Mouse (Mus musculus) telencephalon, adult 2 months (tissue): ENCODE measurements around the gene Snx1.

Experiments
- DNase-seq: peaks from one replicate; pipeline ENCODE4 v3.0.0-alpha.2; 2011; ENCODE audit warnings: low read depth, low spot score

Snx1 gene

DNA sequence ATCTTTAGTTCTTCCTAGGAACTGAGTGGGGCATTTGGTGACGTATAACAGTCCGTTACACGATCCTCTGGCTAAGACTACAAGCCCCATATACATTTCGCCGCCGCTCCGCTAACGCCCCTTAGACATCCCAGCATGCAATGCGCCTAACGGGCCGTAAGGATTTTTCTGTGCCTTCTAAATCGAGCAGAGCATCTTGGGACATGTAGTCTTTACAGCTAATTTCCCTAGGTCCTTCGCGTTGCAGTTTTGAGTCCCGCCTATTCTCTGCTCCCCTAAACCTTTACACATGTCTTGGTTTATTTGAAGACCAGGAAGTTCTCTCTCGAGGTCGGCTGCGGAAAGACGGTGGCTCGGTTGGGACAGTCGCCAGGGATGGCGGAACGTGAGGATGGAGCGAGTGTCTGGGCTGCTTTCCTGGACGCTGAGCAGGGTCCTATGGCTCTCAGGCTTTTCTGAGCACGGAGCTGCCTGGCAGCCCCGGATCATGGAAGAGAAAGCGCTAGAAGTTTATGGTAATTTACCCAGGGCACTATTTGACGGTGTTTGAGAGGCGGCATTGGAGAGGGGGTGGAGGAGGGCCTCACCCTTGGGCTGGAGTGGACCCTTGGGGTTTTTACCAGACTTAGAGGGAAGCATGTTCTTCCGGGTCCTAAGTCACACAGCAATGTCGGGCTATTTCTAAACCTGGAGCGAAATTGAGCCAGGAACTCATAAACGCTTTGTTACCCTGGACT is at the start of gene Snx1, which contains the start of gene Ciao2a:
Snx1 (minus strand) TSS at position 132 of the 737 bp plus-strand sequence.
Ciao2a (plus strand) TSS at position 156 of the 737 bp plus-strand sequence.
- peak; percentile 98 for DNase-seq

DNA sequence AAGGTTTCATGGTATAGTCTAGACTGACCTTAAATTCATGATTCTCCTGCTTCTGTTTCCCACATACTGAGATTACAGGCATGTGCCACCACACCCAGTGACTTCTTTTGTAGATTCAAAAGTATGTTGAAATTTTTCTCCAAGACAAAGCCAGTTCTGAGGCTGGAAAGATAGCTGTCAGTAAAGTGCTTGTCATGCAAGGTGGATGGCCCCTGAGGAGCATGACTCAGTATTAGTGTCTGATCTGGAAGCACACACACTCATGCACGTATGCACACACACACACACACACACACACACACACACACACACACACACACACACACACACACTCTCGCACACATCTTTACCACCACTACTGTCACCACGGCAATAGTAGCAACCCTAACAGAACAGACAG is 48.6 kb upstream of the Snx1 start:
- no peak for DNase-seq

DNA sequence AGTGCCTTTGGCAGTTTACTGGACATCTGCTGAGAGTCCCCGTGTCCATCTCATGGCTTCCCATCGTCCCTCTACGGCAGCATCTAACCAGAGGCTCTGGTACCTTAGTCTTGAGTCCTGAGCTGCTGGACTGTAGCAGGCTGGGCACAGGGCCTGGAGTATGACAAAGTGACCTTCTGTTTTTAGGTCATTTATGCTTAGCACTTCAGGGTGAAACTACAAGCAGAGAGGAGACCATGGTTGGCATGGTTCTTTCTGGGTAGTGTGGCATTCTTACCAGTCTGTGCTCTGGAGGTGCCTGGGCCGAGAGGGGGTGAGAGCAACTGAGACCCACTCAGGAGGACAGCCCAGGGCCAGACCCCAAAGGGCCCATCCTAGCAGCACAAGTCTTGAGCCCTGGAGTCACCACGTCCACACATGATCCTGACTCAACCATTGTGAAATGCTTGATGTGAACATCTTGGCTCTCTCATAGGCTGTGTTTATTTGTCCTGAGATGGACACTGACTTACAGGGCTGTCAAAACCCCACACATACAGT is 47.0 kb upstream of the Snx1 start:
- DNase-seq = no peak

DNA sequence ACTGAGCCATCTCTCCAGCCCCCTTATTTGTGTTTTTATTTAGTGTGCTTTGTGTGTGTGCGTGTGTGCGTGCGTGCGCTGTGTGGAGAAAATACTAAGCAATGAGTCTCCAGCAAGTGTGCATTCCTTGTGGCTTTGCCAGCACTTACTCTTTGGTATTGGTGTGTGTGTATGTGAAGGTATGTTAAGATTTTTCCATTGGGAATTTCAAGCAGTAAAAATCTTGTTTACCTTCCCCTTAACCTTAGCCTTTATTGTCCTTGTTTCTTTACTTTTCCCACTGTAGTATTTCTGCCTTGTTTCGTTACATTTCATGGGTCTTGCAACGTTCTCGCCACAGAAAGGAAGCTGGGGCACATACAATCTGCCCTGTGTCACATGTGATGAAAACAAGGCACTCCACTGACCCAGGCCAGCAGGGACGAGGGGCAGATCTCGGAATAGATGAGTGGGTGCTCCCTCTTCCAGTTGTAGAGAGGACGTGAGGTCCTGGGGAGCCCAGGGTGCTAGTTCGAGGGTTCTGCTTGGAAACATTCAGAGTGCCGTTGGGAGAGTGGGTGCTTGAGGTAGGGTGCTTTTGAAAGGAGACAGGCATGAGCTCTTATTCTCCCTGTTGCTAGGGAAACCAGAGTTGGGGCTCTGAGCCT is 45.0 kb upstream of the Snx1 start:
- no peak for DNase-seq

DNA sequence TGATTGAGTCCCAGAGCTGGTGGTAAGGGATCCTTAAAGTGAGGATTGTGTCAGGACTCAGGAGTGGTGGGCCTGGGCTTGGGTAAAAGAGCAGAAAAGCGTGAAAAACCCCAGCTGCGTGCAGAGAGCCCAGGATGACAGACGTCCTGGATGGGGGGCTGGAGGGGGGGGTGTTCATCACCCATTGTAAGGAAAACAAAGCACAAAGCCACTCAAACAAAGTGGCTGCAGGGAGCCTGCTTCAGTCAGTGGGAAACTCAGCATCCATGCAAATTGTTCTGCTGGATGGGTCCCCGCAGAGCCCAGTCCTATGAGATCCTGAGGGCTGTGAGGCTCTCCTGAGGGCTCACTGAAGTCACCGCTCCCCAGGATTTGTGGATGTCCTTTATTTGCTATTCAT is 44.1 kb upstream of the Snx1 start:
- peak; percentile 29 for DNase-seq

DNA sequence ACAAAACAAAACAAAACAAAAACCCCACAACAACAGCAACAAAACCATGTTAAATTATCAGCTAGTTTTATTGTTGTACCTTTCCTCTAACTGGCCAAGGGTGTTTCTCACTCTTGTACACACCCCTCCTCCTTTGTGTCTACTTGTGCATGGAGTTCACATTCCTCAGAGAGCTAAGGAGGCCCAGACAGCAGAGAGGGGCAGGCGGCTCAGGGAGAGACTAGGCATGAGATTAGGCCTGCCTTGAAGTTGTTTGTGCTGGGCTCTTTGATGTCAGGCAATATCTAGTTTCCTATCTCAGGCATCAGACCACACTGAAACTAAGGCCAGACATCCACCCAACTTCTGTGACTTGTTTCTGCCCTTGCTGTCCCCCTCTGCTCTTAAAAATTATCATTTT is 41.8 kb upstream of the Snx1 start:
- no peak for DNase-seq

DNA sequence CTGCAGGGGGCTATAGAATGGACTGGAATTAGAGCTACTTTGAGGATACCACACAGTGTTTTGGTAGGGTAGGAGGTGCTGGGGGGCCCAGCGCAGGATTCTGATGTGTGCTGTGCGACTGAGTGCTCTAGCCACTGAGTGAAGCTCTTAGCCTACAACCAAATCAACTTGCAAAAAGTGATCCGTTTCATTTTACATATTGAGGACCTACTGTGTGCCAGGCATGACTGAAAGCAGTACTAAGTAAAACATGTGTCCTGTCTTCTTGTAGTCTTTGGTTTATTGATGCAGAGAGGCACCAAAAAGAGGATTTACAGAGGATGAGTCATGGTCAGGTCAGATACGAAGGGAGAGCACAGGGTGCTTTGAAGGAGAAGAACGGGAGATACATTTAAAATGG is 40.8 kb upstream of the Snx1 start:
- DNase-seq = no peak

DNA sequence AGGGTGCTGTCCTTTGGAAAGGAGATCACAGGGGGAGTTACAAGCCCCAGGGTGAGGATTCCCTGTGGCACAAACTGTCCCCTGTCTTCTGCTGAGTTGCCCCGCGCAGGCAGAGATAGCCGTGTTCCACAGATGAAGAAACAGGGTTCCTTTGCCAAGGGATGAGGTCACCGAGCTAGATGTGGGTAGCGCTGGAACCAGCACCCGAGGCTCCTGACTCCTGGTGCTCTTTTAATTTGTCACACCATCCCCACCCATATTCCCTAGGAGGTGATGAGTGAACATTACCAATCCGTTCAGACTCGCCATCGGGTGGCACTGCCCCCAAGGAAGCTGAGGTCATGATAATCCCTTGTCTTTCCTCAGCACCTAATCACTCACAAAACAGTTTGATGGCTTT is 36.6 kb upstream of the Snx1 start:
- no peak for DNase-seq

DNA sequence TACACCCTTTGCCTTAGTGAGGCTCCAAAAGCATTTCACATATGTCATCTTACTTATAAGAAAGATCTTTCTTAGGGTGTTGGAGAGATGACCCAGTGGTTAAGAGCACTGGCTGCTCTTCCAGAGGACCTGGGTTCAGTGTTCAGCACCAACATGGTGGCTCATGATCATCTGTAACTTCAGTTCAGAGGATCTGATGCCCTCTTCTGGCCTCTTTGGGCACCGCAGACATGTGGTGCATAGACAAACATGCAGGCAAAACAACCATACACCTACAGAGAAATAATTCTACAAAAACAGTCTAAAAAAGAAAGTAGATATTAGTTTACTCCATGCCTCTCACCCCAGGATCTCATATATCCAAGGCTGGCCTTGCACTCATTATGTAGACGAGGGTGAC is 33.8 kb upstream of the Snx1 start:
- DNase-seq = no peak

DNA sequence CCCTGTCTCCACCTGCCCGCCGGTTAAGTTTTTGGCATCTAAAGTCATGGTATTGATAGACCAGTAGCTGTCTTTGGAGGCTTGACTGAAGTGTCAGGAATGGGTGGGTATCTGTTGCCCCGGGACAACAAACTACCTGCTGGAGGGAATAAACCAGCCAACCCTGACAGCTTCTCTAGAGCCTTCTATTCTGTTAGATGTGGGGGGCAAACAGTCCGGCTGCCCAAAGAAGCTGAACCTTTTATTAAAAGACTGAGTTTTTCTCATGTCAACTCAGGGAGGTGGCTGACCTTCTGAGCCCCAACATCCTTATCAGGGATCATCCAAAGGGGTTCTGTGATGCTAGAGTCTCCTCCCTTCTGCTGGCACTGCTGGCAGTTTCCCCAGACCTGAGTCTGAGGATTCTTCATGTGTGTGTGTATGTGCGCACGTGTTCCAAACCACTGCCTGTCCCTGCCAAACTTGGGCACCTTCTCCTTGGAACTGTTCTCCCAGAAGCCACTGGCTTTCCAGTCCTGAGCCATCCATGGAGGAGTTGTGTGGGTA is 32.6 kb upstream of the Snx1 start:
- no peak for DNase-seq

DNA sequence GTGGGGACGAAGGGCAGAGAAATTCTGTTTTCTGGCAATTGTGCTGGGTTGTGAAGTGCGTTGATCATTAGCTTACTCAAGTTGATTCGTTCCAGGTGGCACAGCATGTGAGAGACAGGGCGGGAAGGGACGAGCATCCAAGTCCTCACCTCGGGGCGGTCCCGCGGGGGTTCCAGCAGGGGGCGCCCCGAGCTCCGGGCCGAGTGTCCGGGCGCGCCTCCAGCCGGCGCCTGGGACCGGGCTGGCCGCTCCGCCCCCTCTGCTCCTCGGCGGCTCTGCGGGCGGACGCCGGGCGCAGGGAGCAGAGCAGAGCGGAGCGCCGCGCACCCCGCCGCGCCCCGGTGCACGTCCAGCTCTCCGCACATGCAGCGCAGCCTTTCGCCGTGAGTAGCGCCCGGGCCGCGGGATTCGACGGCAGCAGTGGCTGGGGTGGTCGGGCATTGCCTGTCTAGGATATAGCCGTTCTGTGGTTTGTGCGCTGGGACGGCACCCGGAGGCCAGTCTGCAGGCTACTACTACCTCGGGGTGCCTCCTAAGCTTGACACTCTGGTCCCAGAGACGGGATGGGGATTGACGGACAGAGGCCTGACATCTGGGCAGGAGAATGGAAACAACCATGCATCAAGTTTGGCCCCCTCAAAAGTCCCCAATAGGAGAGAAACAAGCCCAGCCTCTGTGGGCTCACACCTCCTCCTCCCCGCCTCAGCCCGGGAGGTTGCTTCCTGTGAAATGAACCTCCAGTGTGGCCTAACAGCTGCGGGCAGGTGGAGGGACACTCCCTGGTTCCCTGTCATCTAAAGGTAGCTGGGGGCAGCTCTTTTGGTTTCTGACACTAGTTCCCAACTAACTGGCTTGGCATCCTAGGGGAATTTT is 31.8 kb upstream of the Snx1 start, which contains the start of gene Dapk2:
Dapk2 (plus strand) TSS at position 266 of the 873 bp plus-strand sequence.
- DNase-seq = no peak

DNA sequence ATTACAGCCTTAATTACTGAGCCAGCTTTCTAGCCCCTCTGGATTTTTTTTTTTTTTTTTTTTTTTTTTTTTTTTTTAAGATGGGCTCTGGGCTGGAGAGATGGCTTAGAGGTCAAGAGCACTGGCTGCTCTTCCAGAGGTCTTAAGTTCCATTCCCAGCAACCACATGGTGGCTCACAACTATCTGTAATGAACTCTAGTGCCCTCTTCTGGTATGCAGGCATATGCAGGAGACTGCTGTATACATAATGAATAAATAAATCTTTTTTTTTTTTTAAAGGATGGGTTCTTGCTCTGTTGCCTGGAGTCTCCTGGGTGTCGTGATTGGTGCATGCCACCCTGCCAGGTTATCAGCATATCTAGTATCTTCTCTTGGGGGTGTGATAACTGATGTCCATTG is 29.1 kb upstream of the Snx1 start:
- no peak for DNase-seq

DNA sequence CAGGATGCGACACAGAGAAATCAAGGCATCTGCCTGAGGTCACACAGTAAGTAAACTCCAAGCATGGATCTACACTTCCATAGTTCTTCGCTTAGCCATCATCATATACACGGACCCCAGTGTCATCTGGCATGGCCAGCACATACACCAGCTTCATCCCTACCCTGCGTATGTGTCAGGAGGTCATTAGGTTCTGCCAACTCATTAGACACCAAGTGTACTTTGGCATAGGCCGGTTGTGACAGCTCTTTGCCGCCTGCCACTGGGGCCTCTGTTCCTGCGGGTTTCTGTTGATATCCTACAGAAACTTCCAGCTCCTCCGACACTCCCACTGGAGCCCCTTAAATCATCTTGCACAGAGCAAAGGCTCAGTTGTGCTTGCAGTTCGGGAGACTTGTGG is 27.6 kb upstream of the Snx1 start:
- DNase-seq = no peak

DNA sequence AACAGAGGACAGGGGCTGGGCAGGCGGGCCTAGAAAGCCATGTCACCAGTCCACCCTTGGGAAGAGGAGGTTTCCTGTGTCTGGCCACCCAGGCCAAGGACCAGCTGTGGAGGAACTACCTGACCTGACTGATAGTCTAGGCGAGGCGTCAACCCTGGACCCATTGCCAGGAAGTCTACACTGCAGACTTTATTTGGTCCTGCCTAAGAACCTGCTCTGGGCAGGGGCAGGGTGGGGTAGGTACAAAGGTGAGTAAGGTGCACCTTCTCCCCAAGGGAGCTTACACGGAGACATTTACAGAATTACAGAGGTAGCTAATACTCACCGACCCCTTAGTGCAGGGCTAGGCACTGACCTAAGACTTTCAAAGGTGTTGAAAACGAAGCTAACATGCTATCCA is 27.2 kb upstream of the Snx1 start:
- no peak for DNase-seq

DNA sequence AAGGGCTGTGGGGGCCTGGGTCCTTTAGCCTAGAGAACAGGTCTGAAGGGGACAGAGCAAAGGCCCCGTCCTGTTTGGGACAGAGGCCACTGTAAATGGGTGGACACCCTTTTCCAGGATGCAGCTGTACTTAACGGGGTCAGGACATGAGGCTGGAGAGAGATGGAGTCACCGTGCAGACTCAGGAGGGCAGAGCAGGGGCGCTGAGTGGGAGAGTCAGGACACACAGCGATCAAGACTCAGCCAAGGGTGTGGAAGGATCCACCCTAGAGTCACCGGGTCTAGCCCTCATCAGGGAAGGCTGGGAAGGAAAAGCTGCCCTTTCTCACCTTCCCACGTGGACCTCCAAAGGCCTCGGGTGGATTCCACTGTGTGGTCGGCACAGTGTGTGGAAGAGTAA is 25.6 kb upstream of the Snx1 start:
- no peak for DNase-seq

DNA sequence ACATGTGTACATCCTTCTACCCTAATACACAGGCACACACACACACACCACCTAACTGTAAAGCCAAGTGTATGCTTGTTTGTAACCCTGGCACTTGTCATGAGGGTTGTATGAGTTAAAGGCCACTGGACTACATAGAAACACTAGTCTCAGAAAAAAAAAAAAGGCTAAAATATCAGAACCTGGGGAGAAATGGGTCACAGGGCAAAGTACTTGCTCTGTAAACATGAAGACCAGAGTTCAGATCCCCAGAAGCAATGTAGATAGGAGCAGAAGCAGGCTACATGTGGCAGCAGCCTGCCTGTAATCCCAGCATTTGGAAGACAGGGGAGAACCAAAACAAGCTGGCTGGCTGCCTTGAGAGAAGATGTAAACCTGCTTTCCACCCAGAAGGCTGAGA is 19.8 kb upstream of the Snx1 start:
- DNase-seq = no peak

DNA sequence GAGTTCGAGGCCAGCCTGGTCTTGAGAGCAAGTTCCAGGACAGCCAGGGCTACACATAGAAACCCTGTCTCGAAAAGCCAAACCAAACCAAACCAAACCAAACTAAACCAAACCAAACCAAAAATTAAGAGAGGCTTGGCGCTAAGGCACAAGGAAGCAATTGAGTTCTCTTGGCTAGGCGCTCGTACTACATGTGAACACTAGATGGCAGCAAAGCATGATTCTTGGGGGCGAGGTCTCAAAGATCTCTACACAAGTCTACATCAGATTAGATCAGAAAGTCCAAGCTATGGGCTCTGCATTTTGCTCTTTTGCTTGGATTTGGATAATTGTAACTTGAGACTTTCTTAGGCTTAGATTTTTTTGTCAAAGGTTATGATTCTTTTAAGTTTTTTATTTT is 17.9 kb upstream of the Snx1 start:
- DNase-seq = peak; percentile 61

DNA sequence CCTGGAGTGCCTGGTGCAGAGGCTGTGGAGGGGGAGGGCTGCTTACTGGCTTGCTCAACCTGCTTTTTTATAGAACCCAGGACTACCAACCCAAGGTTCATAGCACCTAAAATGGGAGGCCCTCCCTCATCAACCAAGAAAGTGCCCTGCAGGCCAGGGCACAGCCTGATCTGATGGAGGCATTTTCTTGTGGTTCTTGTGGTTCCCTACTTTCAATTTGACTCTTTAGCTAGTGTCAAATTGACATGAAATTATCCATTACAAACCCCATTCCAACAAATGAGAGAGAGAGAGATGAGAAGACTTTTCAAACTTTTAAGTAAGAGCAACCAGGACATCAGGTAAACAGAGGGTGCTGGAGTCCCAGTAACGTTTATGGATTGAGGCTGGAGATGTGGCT is 15.9 kb upstream of the Snx1 start:
- no peak for DNase-seq

DNA sequence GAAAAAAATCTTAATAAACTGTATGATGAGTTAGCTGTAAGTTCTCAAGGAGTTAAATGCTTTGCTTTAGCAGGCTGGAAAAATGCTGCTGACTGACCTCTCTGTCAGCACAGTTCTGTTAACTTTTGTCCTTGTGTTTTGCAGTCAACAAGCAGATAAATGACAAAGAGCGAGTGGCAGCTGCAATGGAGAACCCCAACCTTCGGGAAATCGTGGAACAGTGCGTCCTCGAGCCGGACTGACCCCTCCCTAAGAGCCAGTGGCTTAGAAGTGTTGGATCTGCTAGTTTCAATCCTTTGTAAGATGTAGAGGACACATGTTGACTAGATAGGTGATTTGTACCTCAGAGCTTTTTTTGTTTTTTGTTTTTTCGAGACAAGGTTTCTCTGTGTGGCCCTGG is 11.8 kb upstream of the Snx1 start:
- DNase-seq = no peak

DNA sequence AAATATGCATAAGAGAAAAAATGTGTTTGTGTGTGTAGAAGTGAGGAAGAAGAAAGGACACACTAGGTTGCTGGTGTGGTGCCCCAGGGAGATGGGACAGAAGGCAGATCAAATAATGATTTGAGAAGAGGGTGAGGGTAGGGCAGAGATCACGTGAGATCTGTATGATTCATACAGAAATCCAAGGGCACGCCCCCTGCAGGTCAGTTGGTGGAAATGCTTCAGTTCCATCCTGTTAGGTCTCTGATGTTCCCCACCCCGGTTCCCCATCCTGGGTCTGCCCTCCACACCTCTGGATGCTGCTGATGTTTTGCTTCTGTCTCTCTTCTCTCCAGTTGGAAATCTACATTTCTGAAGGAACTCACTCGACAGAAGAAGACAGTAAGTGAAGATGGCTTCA is 9.6 kb upstream of the Snx1 start:
- no peak for DNase-seq

DNA sequence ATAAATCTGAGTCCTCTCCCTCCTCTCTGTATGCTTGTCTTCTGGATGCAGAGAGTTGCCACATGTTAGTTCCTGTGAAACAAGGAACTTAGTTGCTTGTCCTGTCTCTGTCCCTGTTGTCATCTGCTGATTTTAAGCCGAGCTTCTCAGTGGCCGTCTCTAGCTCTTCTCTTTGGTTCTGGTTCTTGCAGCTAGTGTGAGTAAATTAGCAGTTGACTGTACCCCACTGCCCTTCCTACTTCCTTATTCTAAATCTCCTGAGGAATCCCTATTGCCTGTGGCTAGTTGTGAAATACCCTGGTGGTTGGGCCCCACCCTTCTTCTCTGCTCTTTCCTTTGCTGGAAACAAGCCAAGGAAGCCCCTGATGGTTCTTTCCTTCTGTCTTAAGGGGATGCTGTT is 5.1 kb upstream of the Snx1 start:
- DNase-seq = no peak

DNA sequence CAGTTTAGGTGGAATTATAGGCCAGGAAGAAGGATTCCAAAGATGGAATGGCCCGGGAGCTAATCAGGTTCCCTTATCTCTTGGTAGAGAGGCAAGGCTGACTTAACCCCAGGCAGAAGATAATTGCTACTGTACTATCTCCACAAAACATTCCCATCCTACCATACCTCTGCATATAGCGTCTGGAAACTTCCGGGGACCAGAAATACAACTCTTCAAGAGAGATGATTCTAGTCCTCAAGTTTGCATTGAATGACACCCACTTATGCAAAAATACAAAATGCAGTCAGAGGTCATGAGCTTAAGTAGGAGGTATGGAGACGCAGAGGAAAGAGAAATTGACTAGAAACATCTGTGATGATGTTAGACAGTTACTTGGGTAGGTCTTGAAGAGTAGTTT is 1.5 kb upstream of the Snx1 start:
- no peak for DNase-seq
